Comparison of ENCODE assay signal across 21 mouse cellular contexts in genomic region chr9:49640142-49640541, GRCm38 (mm10).
DNase-seq lines count a peak whose midpoint lies in the region; ATAC-seq lines count a peak whose summit lies in the region.
"Had no signal": no experiment of that assay in that cellular context is flagged by ENCODE, and none has a peak within 500 bp of the region (broad histone marks: within the 10 kb centered on the region; RNA-seq: fewer than 3 reads in every experiment).

No protein-coding gene starts in this region.

- no peak for DNase-seq in hindbrain, embryonic 14.5 days (ENCODE audit: low spot score)
- no peak for DNase-seq in neural tube, embryonic 10.5 days (ENCODE audit: extremely low spot score, low spot score)
- DNase-seq in kidney, postnatal 14 days = peak; percentile 30
- no peak for DNase-seq in thymus, postnatal 25 days
- no peak for DNase-seq in thymus, postnatal 10 days (ENCODE audit: low spot score in 2 of 2)
- DNase-seq: adrenal gland, adult 8-10 months; heart, adult 11 months; heart, postnatal 14 days; thymus, adult 2 months had no signal

- H3K4me1 ChIP-seq in hindbrain, embryonic 13.5 days (replicated peaks) = peaks cover 71% of the 10 kb centered on the region
- peaks cover 38% of the 10 kb centered on the region for H3K4me1 ChIP-seq in hindbrain, embryonic 14.5 days (replicated peaks; ENCODE audit: control insufficient read depth, insufficient read depth, low read length)
- H3K4me1 ChIP-seq in neural tube, embryonic 13.5 days (replicated peaks) = peaks cover 68% of the 10 kb centered on the region
- H3K4me1 ChIP-seq: embryonic facial prominence, embryonic 12.5 days; heart, embryonic 12.5 days; stomach, embryonic 15.5 days had no signal

- no peak overlapping the region for H3K4me2 ChIP-seq in hindbrain, embryonic 13.5 days
- no peak overlapping the region for H3K4me2 ChIP-seq in hindbrain, embryonic 14.5 days (replicated peaks)
- no peak overlapping the region for H3K4me2 ChIP-seq in neural tube, embryonic 13.5 days
- H3K4me2 ChIP-seq: embryonic facial prominence, embryonic 12.5 days; forebrain, embryonic 13.5 days; heart, embryonic 12.5 days; stomach, embryonic 15.5 days had no signal

- H3K27me3 ChIP-seq in hindbrain, embryonic 13.5 days = no peaks in the 10 kb centered on the region
- H3K27me3 ChIP-seq in hindbrain, embryonic 14.5 days (ENCODE audit: control insufficient read depth, insufficient read depth, low read length) = no peaks in the 10 kb centered on the region
- H3K27me3 ChIP-seq in neural tube, embryonic 13.5 days = no peaks in the 10 kb centered on the region
- H3K27me3 ChIP-seq: embryonic facial prominence, embryonic 12.5 days; forebrain, embryonic 13.5 days; heart, embryonic 12.5 days; Patski; stomach, embryonic 15.5 days had no signal

- peaks cover 7% of the 10 kb centered on the region; the same call in 1 of the 2 replicates for H3K36me3 ChIP-seq in hindbrain, embryonic 13.5 days
- H3K36me3 ChIP-seq in hindbrain, embryonic 14.5 days (replicated peaks; ENCODE audit: control insufficient read depth, insufficient read depth) = no peaks in the 10 kb centered on the region
- H3K36me3 ChIP-seq in neural tube, embryonic 13.5 days = 0 out of 2 replicates have a peak, but pooled peaks cover 3% of the 10 kb centered on the region
- H3K36me3 ChIP-seq: embryonic facial prominence, embryonic 12.5 days; heart, embryonic 12.5 days; stomach, embryonic 15.5 days had no signal

- H3K9ac ChIP-seq in hindbrain, embryonic 13.5 days = no peak overlapping the region
- no peak overlapping the region for H3K9ac ChIP-seq in hindbrain, embryonic 14.5 days
- no peak overlapping the region for H3K9ac ChIP-seq in neural tube, embryonic 13.5 days
- H3K9ac ChIP-seq: embryonic facial prominence, embryonic 12.5 days; forebrain, embryonic 13.5 days; heart, embryonic 12.5 days; liver, embryonic 14.5 days; stomach, embryonic 15.5 days had no signal

- no peak for ATAC-seq in hindbrain, embryonic 13.5 days (ENCODE audit: low FRiP score)
- no peak for ATAC-seq in hindbrain, embryonic 14.5 days (ENCODE audit: low FRiP score)
- no peak for ATAC-seq in neural tube, embryonic 13.5 days (ENCODE audit: low read depth)
- no peak for ATAC-seq in monocyte, adult 5-6 weeks (replicated peaks; ENCODE audit: insufficient number of reproducible peaks, low FRiP score, low TSS enrichment, poor library complexity, severe bottlenecking)
- ATAC-seq: CD4-positive, CD25-positive, alpha-beta regulatory T cell, adult 4 months; forebrain, embryonic 13.5 days; inflammation-experienced regulatory T-cells, adult 6 months; Patski had no signal

- H3K27ac ChIP-seq in hindbrain, embryonic 13.5 days = peak overlapping the region; percentile 14
- no peak overlapping the region; the same call in 1 of the 2 replicates for H3K27ac ChIP-seq in hindbrain, embryonic 14.5 days
- peak overlapping the region; percentile 35 for H3K27ac ChIP-seq in neural tube, embryonic 13.5 days (replicated peaks)
- H3K27ac ChIP-seq: embryonic facial prominence, embryonic 12.5 days; forebrain, embryonic 13.5 days; liver, embryonic 14.5 days; stomach, embryonic 15.5 days had no signal

- no peak overlapping the region for H3K4me3 ChIP-seq in hindbrain, embryonic 13.5 days
- H3K4me3 ChIP-seq in hindbrain, embryonic 14.5 days (replicated peaks; ENCODE audit: low read length) = no peak overlapping the region
- H3K4me3 ChIP-seq in neural tube, embryonic 13.5 days = no peak overlapping the region
- H3K4me3 ChIP-seq: embryonic facial prominence, embryonic 12.5 days; erythroblast, embryonic 14.5 days; forebrain, embryonic 13.5 days; heart, embryonic 12.5 days; stomach, embryonic 15.5 days had no signal

- WGBS in hindbrain, embryonic 13.5 days = 47% methylated on average over 8 of the region's 8 CpGs
- 37% methylated on average over 8 of the region's 8 CpGs for WGBS in hindbrain, embryonic 14.5 days
- WGBS in neural tube, embryonic 13.5 days = 34% methylated on average over 8 of the region's 8 CpGs

- H3K9me3 ChIP-seq in hindbrain, embryonic 13.5 days = no peaks in the 10 kb centered on the region
- no peaks in the 10 kb centered on the region for H3K9me3 ChIP-seq in hindbrain, embryonic 14.5 days (ENCODE audit: control insufficient read depth, low read length)
- H3K9me3 ChIP-seq in neural tube, embryonic 13.5 days = no peaks in the 10 kb centered on the region
- H3K9me3 ChIP-seq: embryonic facial prominence, embryonic 12.5 days; forebrain, embryonic 13.5 days; heart, embryonic 12.5 days; stomach, embryonic 15.5 days had no signal
